In the genomic region with DNA sequence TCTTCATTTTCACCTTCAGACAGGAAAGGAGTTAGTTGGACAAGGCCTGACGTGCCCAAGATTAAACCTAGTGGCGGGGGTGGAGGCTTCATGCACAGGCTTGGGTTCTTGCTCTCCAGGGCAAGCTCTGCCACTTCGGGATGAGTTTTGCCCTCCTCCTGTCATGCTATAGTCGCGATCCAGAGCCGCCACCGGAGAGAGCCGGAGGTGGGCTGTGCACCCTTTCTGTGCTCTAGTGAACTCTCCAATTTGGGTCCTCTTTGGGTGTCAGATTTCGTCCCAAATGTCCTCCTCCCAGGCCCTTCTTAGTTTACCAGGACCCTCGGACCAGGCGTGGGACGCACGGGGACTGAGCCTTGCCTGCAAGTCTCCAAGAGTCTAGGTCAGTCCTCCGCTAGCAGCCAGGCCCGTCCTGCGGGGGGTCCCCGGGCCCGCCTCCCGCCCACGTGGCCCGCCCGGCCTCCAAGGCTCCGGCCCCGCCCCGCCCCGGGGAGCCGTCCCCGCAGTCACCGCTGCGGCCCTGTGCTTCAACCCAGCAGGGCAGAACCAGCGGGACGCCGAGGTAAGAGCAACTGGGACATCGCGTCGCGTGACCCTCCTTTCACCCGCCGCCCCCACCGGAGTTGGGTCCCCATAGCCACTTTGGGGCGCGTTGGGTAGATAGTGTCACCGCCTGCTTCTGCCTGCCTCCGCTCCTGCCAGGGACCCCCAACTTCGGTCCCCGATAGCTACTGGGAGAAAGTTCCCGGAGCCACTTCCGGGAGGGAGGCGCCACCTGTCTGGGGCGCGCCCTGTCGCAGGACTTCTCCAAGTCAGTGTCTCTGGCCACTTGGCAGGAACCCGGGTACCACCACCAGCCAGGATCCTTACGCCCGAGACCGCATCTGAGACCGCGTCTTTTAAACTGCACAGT, we compare ENCODE assay signal across 8 mouse cellular contexts. TPM values are rescaled to one million over a fixed set of nuclear protein-coding genes. Genes with fewer than 3 reads are reported as not detected.
DNase-seq lines count a peak whose midpoint lies in the region; ATAC-seq and TF ChIP-seq lines count a peak whose summit lies in the region.

Gene Arhgef3 (plus strand): TSS at position 538 of the 913 bp plus-strand sequence.

- DNase-seq in 3134 (ENCODE audit: extremely low read depth, insufficient read length, low spot score): peak; percentile 91
- peak; percentile 87 for DNase-seq in ZHBTc4 (ENCODE audit: low read depth, low spot score)
- peak; percentile 68 for DNase-seq in fat pad, adult 2 months (ENCODE audit: extremely low read depth, low read depth, low spot score)
- DNase-seq in heart, postnatal 10 days: peak; percentile 79 to 83
- peak; percentile 85 to 93 for DNase-seq in kidney, postnatal 36 days
- no peak for DNase-seq in adipocyte (ENCODE audit: low spot score)

- peak within 1 kb of the TSS; percentile 99 for H3K4me2 ChIP-seq in lung, embryonic 16.5 days (ENCODE audit: low read depth, low read length)

- WGBS in lung, embryonic 16.5 days: 2% methylated on average over 55 of the region's 58 CpGs
- WGBS in olfactory bulb, adult 2 months: 2% methylated on average over 58 of the region's 58 CpGs

- peak; percentile 97 for ATAC-seq in lung, embryonic 16.5 days (ENCODE audit: low read depth)

- peak within 1 kb of the TSS; percentile 70 for H3K9ac ChIP-seq in lung, embryonic 16.5 days (ENCODE audit: low read length)

- TF ChIP-seq CTCF in olfactory bulb, adult 2 months (IDR thresholded peaks at IDR 0.05; ENCODE audit: insufficient read depth, low read depth, low read length): no peak

- H3K27me3 ChIP-seq in lung, embryonic 16.5 days (ENCODE audit: control insufficient read depth, insufficient read depth, low read depth, low read length): peaks cover 14% of the 10 kb centered on the region

- H3K4me1 ChIP-seq in lung, embryonic 16.5 days (replicated peaks; ENCODE audit: control insufficient read depth, insufficient read depth, low read length): peaks cover 7% of the 10 kb centered on the region
- peaks cover 12% of the 10 kb centered on the region for H3K4me1 ChIP-seq in olfactory bulb, adult 2 months (ENCODE audit: control insufficient read depth, insufficient read depth, low read length)

- intact Hi-C loops in heart, postnatal 10 days (cut with DNase I): loop anchor here (2.0 to 10.0 kb wide), 3 partner anchors 38 to 220 kb away; no protein-coding TSS in a partner anchor

- H3K9me3 ChIP-seq in lung, embryonic 16.5 days (ENCODE audit: control insufficient read depth, low read length): no peaks in the 10 kb centered on the region

- H3K4me3 ChIP-seq in lung, embryonic 16.5 days (ENCODE audit: low read length): peak within 1 kb of the TSS; percentile 67
- peak within 1 kb of the TSS; percentile 50 for H3K4me3 ChIP-seq in olfactory bulb, adult 2 months (ENCODE audit: insufficient read depth, low read depth, low read length)

- H3K27ac ChIP-seq in lung, embryonic 16.5 days (ENCODE audit: low read length): no peak within 1 kb of the TSS
- H3K27ac ChIP-seq in olfactory bulb, adult 2 months (ENCODE audit: insufficient read depth, low read depth, low read length): no peak within 1 kb of the TSS

- no peak for TF ChIP-seq POLR2A in olfactory bulb, adult 2 months (IDR thresholded peaks at IDR 0.05; ENCODE audit: insufficient read depth, low read depth, low read length)

- H3K36me3 ChIP-seq in lung, embryonic 16.5 days (ENCODE audit: control insufficient read depth, insufficient read depth, low read length): no peaks in the 10 kb centered on the region

RNA-seq across cellular contexts. Expression of gene Arhgef3, which starts in this region (rescaled TPM):
- 10 to 100 TPM; 32.4 to 33.5 TPM for total RNA-seq in heart, postnatal 10 days (2021)
- polyA plus RNA-seq in lung, embryonic 16.5 days (2015; fragmentation: Nextera tagmentation; extraction: Ambion mirVana): 12.8 and 13.8 TPM in 2 replicates
- polyA plus RNA-seq in olfactory bulb, adult 2 months (2012; ENCODE audit: insufficient read depth, insufficient read length, low replicate concordance, missing spikeins): not detected in 2 replicates
